Mouse (Mus musculus) forebrain, embryonic 14.5 days (tissue): ENCODE measurements at regions not wholly inside any gene's neighbourhood (a gene's known extent, or its start where the extent isn't known, plus 50 kb on each side); places are given as distances from the start of the nearest gene placed in this dataset.

Experiments used
- ATAC-seq: fragments of 200-750 bp; cut with Nextera tagmentation; 2 replicates; pipeline ENCODE4 v1.8.0; 2017; ENCODE audit warnings: mild to moderate bottlenecking, moderate library complexity
- DNase-seq: peaks from one replicate; pipeline ENCODE4 v3.0.0-alpha.2; 2015; ENCODE audit warnings: low spot score
- H3K27ac ChIP-seq: fragments of 300-500 bp; sonication (generic); 2 replicates; pipeline ENCODE4 v1.5.1; 2014; ENCODE audit warnings: low read depth, mild to moderate bottlenecking, control low read depth, low read length, moderate library complexity
- H3K27me3 ChIP-seq: fragments of 300-500 bp; sonication (generic); replicated peaks from 2 replicates; pipeline ENCODE4 v1.6.1; 2014; ENCODE audit warnings: low read length, control low read depth, mixed read lengths; ENCODE audit not compliant: control insufficient read depth, insufficient read depth
- H3K36me3 ChIP-seq: fragments of 300-500 bp; sonication (generic); 2 replicates; pipeline ENCODE4 v1.6.1; 2014; ENCODE audit warnings: low read length, control low read depth; ENCODE audit not compliant: control insufficient read depth, insufficient read depth
- H3K4me1 ChIP-seq: fragments of 300-500 bp; sonication (generic); 2 replicates; pipeline ENCODE4 v1.6.1; 2014; ENCODE audit warnings: antibody characterized with exemption, low read length, control low read depth; ENCODE audit not compliant: control insufficient read depth, insufficient read depth
- H3K4me2 ChIP-seq: fragments of 300-500 bp; sonication (generic); 2 replicates; pipeline ENCODE4 v1.6.1; 2014; ENCODE audit warnings: mild to moderate bottlenecking, control low read depth, low read length
- H3K4me3 ChIP-seq: fragments of 300-500 bp; sonication (generic); 2 replicates; pipeline ENCODE4 v1.5.1; 2014; ENCODE audit warnings: low read depth, low read length, control low read depth
- H3K9ac ChIP-seq: fragments of 300-500 bp; sonication (generic); 2 replicates; pipeline ENCODE4 v1.6.1; 2014; ENCODE audit warnings: mild to moderate bottlenecking, low read length, control low read depth, moderate library complexity
- H3K9me3 ChIP-seq: fragments of 300-500 bp; sonication (generic); replicated peaks from 2 replicates; pipeline ENCODE4 v1.6.1; 2016; ENCODE audit warnings: low read length, control low read depth, mixed read lengths; ENCODE audit not compliant: control insufficient read depth
- WGBS: fragments of 180-500 bp; shearing (Covaris S2); extraction: QIAGEN DNeasy Blood & Tissue Kit; methylation state at CpG from one replicate; pipeline ENCODE4 v1.1.7; 2014; 5-methylcytosine and 5-hydroxymethylcytosine counted together

DNA sequence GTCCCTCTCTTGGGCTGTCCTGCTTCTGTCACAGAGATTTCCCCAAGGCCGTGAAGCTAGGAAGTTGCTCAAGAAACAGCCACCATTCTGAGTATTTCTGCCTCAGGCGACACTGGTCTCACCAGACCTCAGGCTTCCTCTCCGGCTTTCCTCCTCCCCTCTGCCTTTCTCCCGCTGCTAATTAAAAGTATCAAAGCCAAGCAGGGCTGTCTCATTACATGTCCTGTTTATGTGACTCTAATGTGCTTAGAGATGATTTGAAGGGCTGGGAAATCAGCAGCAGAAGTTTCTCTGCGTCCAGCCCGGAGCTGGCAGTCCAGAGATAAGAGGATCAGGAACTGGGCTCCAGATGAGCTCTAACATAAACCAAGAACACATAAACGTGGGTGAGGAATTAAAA, 84.3 kb upstream of the Lrfn2 start:
- Histone ChIP-seq H3K4me3 (no peak overlapping the region), H3K27me3 (no peaks in the 10 kb centered on the region), H3K9me3 (no peaks in the 10 kb centered on the region), H3K4me2 (no peak overlapping the region), H3K27ac (no peak overlapping the region), H3K9ac (no peak overlapping the region), H3K36me3 (no peaks in the 10 kb centered on the region), H3K4me1 (no peaks in the 10 kb centered on the region)
- WGBS, result 17% methylated on average over 7 of the region's 7 CpGs
- DNase-seq (no peak), ATAC-seq (no peak)

DNA sequence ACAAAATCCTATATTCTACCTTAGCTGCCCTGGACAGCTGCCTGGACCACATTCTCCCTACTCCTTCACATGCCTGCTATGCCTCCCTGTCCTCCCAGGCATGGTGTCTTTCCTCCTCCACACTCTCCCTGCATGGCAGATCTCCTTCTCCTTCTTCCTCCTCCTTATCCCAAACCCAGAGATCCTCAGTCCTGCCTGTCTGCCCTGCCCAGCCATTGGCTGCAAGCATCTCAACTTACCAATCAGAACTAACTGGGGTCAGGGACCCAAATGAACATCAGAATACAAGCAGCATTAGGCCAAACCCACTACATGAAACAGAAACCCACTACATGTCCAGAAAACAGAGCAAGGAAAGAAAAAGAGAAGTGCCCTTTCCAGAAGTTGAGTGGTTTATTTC, 81.3 kb upstream of the Lrfn2 start:
- H3K9me3 ChIP-seq, result no peaks in the 10 kb centered on the region
- ATAC-seq, result no peak
- no peaks in the 10 kb centered on the region for H3K27me3 ChIP-seq
- H3K4me3 ChIP-seq, result no peak overlapping the region
- no peak overlapping the region for H3K27ac ChIP-seq
- H3K4me1 ChIP-seq, result no peaks in the 10 kb centered on the region
- no peak for DNase-seq
- H3K4me2 ChIP-seq, result no peak overlapping the region
- no peaks in the 10 kb centered on the region for H3K36me3 ChIP-seq
- no peak overlapping the region for H3K9ac ChIP-seq

DNA sequence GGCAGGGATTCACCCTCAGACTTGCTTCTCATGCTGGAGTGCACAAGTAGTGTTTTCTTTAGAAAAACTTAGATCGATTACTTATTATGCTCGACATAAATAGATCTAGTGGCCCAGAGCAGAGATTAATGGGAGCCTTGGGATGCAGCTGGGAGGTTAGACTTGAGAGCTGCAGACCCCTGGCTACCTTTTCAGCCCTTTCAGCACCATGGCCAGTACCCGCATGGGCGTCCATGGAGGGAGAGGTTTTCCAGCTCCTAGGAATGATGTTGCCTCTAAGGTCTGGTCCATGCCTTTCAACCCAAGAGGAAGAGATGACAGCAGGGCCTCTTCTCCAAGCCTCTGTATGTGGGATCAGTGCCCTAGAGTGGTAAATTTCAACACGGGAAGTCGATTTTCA, 73.3 kb upstream of the Lrfn2 start:
- Histone ChIP-seq H3K36me3 (no peaks in the 10 kb centered on the region), H3K27ac (no peak overlapping the region), H3K9ac (no peak overlapping the region), H3K4me3 (no peak overlapping the region), H3K27me3 (no peaks in the 10 kb centered on the region), H3K4me1 (no peaks in the 10 kb centered on the region), H3K9me3 (no peaks in the 10 kb centered on the region), H3K4me2 (no peak overlapping the region)
- 53% methylated on average over 6 of the region's 6 CpGs for WGBS
- DNase-seq (no peak), ATAC-seq (no peak)

DNA sequence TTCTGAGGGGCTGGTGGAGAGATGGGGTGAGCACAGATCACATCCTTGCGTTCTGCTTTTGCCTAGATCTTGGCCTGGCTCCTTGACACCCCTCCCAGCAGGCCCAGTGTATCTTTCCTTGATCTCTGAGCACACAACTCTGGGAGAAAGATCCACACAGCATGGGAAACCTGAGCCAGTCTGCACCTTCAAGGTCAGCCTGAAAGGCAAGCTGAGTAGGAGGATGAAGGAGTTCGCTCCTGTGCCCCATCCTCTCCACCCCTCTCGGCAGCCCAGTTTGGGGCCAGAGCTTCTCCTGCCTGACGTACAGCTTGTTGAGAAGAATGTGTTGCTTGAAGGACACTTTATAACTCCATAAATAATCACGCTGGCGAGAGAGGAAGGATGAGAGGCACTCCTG, 61.7 kb upstream of the Lrfn2 start:
- H3K9ac ChIP-seq, result no peak overlapping the region
- DNase-seq, result no peak
- H3K27ac ChIP-seq, result no peak overlapping the region
- no peaks in the 10 kb centered on the region for H3K36me3 ChIP-seq
- ATAC-seq, result peak; percentile 32; the same call in 1 of the 2 replicates
- H3K4me2 ChIP-seq, result no peak overlapping the region
- H3K9me3 ChIP-seq, result no peaks in the 10 kb centered on the region
- WGBS, result 65% methylated on average over 6 of the region's 6 CpGs
- no peaks in the 10 kb centered on the region for H3K4me1 ChIP-seq
- no peak overlapping the region for H3K4me3 ChIP-seq
- no peaks in the 10 kb centered on the region for H3K27me3 ChIP-seq

DNA sequence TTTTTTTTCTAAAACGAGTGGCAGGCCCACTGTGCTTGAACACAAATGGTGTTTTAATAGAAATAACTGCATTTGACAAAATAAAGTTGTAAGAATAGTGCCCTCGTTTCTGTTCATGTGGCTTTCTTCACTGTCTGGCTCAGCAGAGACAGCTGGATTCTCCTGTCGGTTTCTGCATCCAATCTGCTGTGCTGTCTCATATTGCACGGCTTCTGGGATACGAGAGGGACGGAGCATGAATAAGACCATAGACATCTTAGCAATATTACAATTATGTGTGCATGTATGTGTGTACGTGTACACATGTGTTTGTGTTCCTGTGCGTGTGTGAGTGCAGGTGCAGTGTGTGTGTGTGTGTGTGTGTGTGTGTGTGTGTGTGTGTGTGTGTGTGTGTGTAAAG, 54.7 kb upstream of the Lrfn2 start:
- Histone ChIP-seq H3K4me2 (no peak overlapping the region), H3K9me3 (no peaks in the 10 kb centered on the region), H3K27me3 (no peaks in the 10 kb centered on the region), H3K27ac (no peak overlapping the region), H3K9ac (no peak overlapping the region), H3K4me1 (no peaks in the 10 kb centered on the region), H3K4me3 (no peak overlapping the region), H3K36me3 (no peaks in the 10 kb centered on the region)
- no peak for ATAC-seq
- no peak for DNase-seq
- WGBS, result 81% methylated on average over 8 of the region's 8 CpGs

DNA sequence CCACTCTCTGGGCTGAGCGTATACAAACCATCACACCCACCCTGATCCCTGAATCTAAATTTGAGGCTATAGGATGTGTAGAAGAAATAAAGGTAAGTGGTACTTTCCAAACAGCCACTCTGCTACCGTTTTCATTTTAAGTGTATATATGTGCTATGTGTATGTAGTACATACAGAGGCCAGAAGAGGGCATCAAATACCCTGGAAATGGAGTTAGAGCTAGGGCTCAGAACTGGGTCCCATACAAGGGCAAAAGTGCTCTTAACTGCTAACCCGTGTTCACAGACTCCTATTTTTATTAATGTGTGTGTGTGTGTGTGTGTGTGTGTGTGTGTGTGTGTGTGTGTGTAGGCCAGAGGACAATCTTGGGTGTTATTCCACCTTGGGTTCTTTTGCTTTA, 51.6 kb upstream of the Lrfn2 start:
- WGBS, result 93% methylated on average over 3 of the region's 3 CpGs
- DNase-seq (no peak), ATAC-seq (no peak)
- no peak overlapping the region for H3K4me2 ChIP-seq
- no peaks in the 10 kb centered on the region for H3K9me3 ChIP-seq
- H3K27me3 ChIP-seq, result no peaks in the 10 kb centered on the region
- no peaks in the 10 kb centered on the region for H3K36me3 ChIP-seq
- no peak overlapping the region for H3K4me3 ChIP-seq
- no peak overlapping the region for H3K27ac ChIP-seq
- H3K9ac ChIP-seq, result no peak overlapping the region
- H3K4me1 ChIP-seq, result no peaks in the 10 kb centered on the region

DNA sequence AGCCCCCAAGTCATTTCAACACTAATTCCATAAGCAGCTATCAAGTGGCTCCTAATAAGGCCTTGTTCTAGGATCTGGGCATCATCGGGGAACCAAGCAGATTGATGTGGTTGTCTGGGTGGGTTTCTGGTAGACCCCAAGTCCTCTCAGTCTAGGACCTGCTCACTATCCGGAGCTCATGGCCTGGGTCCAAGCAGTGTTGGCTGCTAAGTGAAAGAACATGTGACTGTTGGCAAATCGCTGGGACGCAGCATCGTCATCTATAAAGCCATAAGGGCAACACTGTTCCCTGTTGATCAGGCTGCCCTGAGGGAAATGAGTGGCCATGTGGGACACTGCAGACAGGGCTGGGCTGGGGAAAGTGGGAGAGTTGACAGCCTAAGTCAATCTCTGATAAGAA, 50.2 kb upstream of the Lrfn2 start:
- Histone ChIP-seq H3K36me3 (no peaks in the 10 kb centered on the region), H3K4me1 (no peaks in the 10 kb centered on the region), H3K27me3 (no peaks in the 10 kb centered on the region), H3K27ac (no peak overlapping the region), H3K4me2 (no peak overlapping the region), H3K9me3 (no peaks in the 10 kb centered on the region), H3K4me3 (no peak overlapping the region), H3K9ac (no peak overlapping the region)
- ATAC-seq (no peak), DNase-seq (no peak)
- WGBS, result 71% methylated on average over 5 of the region's 5 CpGs
